Mouse (Mus musculus) inflammation-experienced regulatory T-cells, adult 6 months (primary cell): ENCODE measurements around the gene Dars. TPM values are rescaled to one million over a fixed set of nuclear protein-coding genes. Genes with fewer than 3 reads are reported as not detected.
A peak's percentile ranks its signal among the peaks of the same experiment; 100 is the strongest.

Experiments
- ATAC-seq: one replicate; pipeline ENCODE4 v1.8.0; 2017
- polyA plus RNA-seq, 3 experiments: library from polyadenylated mRNA; unstranded; fragments of 100-300 nt; shearing (Covaris generic); gene quantifications; one replicate each; pipeline ENCODE4 v1.2.1; 2017

The Dars gene
- polyA plus RNA-seq, 3 experiments from 2014 or later, result 149 to 161 (median 153) TPM

GRCm38 (mm10) chr1:128411141-128411540, 6.0 kb downstream of the Dars start:
- ATAC-seq, result no peak

GRCm38 (mm10) chr1:128406846-128407245, 10.3 kb downstream of the Dars start:
- ATAC-seq, result no peak

GRCm38 (mm10) chr1:128405675-128406074, 11.5 kb downstream of the Dars start:
- ATAC-seq, result no peak

GRCm38 (mm10) chr1:128405041-128405481, 12.1 kb downstream of the Dars start:
- no peak for ATAC-seq

- ATAC-seq, result no peak
Observed at GRCm38 (mm10) chr1:128400926-128401325, 16.2 kb downstream of the Dars start.

- ATAC-seq, result no peak
Observed at GRCm38 (mm10) chr1:128399941-128400915, 16.9 kb downstream of the Dars start.

GRCm38 (mm10) chr1:128398738-128399445, 18.3 kb downstream of the Dars start:
- ATAC-seq, result peak; percentile 95

- ATAC-seq, result no peak
Observed at GRCm38 (mm10) chr1:128394657-128395056, 22.5 kb downstream of the Dars start.

- no peak for ATAC-seq
Observed at GRCm38 (mm10) chr1:128392382-128392781, 24.8 kb downstream of the Dars start.

GRCm38 (mm10) chr1:128386487-128386886, 30.7 kb downstream of the Dars start:
- peak; percentile 69 for ATAC-seq

- no peak for ATAC-seq
Observed at GRCm38 (mm10) chr1:128376841-128377240, 40.3 kb downstream of the Dars start.

- peak; percentile 52 for ATAC-seq
Observed at GRCm38 (mm10) chr1:128372143-128372860, 44.9 kb downstream of the Dars start.

- ATAC-seq, result peak; percentile 80
Observed at GRCm38 (mm10) chr1:128368732-128369441, 48.3 kb downstream of the Dars start.

- no peak for ATAC-seq
Observed at GRCm38 (mm10) chr1:128360601-128361000, 56.6 kb downstream of the Dars start.

GRCm38 (mm10) chr1:128359554-128360376, 57.4 kb downstream of the Dars start, which contains the start of gene Mcm6:
TSS of gene Mcm6 (minus strand) at chr1:128359664.
- ATAC-seq, result peak; percentile 95

- ATAC-seq, result peak; percentile 42
Observed at GRCm38 (mm10) chr1:128358916-128359553, 58.1 kb downstream of the Dars start.

- no peak for ATAC-seq
Observed at GRCm38 (mm10) chr1:128358276-128358675, 58.9 kb downstream of the Dars start.

GRCm38 (mm10) chr1:128357452-128357851, 59.7 kb downstream of the Dars start:
- ATAC-seq, result no peak

GRCm38 (mm10) chr1:128353092-128353491, 64.1 kb downstream of the Dars start:
- no peak for ATAC-seq

- no peak for ATAC-seq
Observed at GRCm38 (mm10) chr1:128344232-128344631, 72.9 kb downstream of the Dars start.
